Mouse (Mus musculus) retina, embryonic 14.5 days (tissue): Measurements from ENCODE around the gene Piezo1.

ENCODE experiments used
- DNase-seq: peaks from one replicate; pipeline ENCODE4 v3.0.0-alpha.2; 2015; ENCODE audit warnings: low spot score

Gene Piezo1

GRCm38 (mm10) chr8:122546066-122546755, 4.9 kb downstream of the Piezo1 start:
- no peak for DNase-seq

- no peak for DNase-seq
Observed at GRCm38 (mm10) chr8:122544138-122544537, 7.0 kb downstream of the Piezo1 start.

GRCm38 (mm10) chr8:122538310-122539076, 12.6 kb downstream of the Piezo1 start:
- DNase-seq, result no peak

- DNase-seq, result no peak
Observed at GRCm38 (mm10) chr8:122537812-122538211, 13.3 kb downstream of the Piezo1 start.

GRCm38 (mm10) chr8:122537033-122537432, 14.1 kb downstream of the Piezo1 start:
- no peak for DNase-seq

- DNase-seq, result no peak
Observed at GRCm38 (mm10) chr8:122531312-122531711, 19.8 kb downstream of the Piezo1 start.

GRCm38 (mm10) chr8:122529159-122529558, 22.0 kb downstream of the Piezo1 start:
- no peak for DNase-seq

GRCm38 (mm10) chr8:122527937-122528336, 23.2 kb downstream of the Piezo1 start:
- DNase-seq, result no peak

GRCm38 (mm10) chr8:122526526-122527170, 24.5 kb downstream of the Piezo1 start:
- peak; percentile 34 for DNase-seq

- no peak for DNase-seq
Observed at GRCm38 (mm10) chr8:122526084-122526483, 25.0 kb downstream of the Piezo1 start.

GRCm38 (mm10) chr8:122525004-122525403, 26.1 kb downstream of the Piezo1 start:
- no peak for DNase-seq

GRCm38 (mm10) chr8:122524506-122524905, 26.6 kb downstream of the Piezo1 start:
- no peak for DNase-seq

GRCm38 (mm10) chr8:122523652-122524360, 27.3 kb downstream of the Piezo1 start:
- DNase-seq, result peak; percentile 55

GRCm38 (mm10) chr8:122522796-122523651, 28.1 kb downstream of the Piezo1 start:
- peak; percentile 45 for DNase-seq

- no peak for DNase-seq
Observed at GRCm38 (mm10) chr8:122520611-122521010, 30.5 kb downstream of the Piezo1 start.

GRCm38 (mm10) chr8:122517541-122518190, 33.5 kb downstream of the Piezo1 start:
- peak; percentile 70 for DNase-seq

- DNase-seq, result no peak
Observed at GRCm38 (mm10) chr8:122515699-122516098, 35.4 kb downstream of the Piezo1 start.

GRCm38 (mm10) chr8:122512392-122512791, 38.7 kb downstream of the Piezo1 start:
- DNase-seq, result no peak

GRCm38 (mm10) chr8:122511552-122511951, 39.6 kb downstream of the Piezo1 start:
- no peak for DNase-seq

- DNase-seq, result peak; percentile 97
Observed at GRCm38 (mm10) chr8:122500856-122501255, 50.3 kb downstream of the Piezo1 start.

- peak; percentile 34 for DNase-seq
Observed at GRCm38 (mm10) chr8:122497912-122498311, 53.2 kb downstream of the Piezo1 start.
